Mouse (Mus musculus): Measurements from ENCODE around the gene Morc1.
A peak's percentile ranks its signal among the peaks of the same experiment; 100 is the strongest.

Morc1 gene

DNA sequence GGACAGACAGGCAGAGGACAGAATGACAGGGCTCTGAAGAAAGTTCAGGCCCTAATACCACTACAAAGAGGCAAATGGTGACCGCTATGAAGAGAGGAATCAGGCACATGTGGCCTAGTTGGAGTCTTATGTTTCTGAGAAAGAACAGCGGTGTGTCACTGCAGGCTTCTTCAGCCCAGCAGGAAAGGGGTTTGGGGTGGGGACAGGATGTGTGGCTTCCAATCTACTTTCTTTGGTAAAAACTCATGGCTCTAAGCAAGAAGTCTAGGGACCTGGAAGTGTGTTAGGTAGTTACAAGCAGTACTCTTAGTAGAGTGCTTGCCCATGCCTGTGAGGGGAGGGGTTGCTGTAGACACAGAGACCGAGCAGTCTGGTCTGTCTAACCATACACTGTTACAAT is 196.3 kb downstream of the Morc1 start:
- no peak for DNase-seq (ENCODE audit: low spot score)

GRCm38 (mm10) chr16:48629710-48630109 is 198.7 kb downstream of the Morc1 start:
- no peak for DNase-seq (ENCODE audit: low spot score)

DNA sequence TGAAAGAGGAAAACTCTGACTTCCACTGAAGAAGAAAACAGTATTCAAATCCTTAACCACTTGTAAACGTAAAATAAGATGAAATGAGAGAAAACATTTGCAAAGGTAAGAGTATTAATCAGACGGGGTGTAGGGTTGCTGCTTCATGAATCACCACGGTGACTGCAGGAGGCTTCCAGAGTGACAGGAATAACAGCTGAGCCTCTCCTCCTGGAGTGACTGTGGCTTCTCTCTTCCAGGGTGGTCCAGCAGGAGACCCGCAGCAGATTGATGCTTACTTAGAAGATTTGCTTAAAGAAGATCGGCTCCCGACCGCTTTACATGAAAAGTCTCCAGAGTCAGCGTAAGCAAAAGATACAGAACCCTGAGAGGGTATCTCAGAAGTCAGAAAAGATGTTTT is 199.4 kb downstream of the Morc1 start:
- DNase-seq (ENCODE audit: low spot score) = no peak

- DNase-seq (ENCODE audit: low spot score) = no peak
These were observed 201.3 kb downstream of the Morc1 start for GRCm38 (mm10) chr16:48632351-48632750.

DNA sequence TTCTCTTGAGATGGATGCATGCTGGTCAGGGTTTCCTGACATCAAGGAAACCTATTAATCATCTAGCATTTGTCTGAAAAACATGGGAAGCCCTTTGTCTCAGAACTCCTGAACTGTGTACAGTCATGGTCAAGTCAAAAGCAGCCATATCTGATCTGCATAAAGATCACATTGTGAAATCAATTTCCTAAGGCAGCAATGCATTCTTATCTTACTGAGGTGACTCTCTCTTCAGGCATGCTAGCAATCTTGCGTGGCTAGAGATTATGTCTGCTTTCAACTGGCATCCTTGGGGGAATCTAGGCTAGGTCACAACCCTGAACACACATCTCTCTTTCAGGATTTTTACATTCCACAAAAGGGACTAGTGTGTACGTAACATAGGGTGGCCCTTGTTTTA is 215.2 kb downstream of the Morc1 start:
- DNase-seq (ENCODE audit: low spot score) = no peak

DNA sequence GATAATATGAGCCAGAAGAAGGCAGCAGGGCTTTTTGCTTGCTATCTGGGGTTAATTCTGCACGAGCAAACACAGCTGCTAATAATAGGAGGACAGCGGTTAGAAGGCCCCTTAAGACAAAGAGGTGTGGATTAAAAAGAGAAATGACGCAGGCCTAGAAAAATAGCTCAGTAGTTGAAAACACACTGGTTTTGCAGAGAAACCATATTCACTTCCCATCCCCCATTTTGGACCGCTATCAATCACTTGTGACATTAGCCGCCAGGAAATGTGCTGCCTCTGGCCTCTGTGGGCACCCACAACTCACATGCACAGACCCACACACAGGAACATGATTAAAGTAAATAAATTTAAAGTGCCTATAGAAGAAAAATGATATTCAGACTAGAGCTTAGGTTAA is 240.7 kb downstream of the Morc1 start:
- DNase-seq (ENCODE audit: low spot score) = no peak

DNA sequence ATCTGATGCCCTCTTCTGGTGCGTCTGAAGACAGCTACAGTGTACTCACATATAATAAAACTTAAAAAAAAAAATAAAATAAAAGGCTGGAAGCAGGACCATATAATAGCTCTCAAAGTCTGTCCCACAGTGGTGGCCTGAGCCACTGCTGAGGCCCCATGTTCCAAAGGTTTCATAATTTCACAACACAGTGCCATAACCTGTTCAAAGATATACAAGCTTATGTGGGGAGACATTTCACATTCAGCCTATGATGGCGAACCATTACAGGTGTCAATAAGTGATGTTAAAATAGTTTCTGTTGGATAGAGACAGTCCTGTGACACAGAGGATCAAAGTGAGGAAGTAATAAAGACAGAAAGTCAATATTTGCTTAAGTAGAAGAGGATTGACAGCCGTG is 241.6 kb downstream of the Morc1 start:
- no peak for DNase-seq (ENCODE audit: low spot score)

- peak; percentile 17 for DNase-seq (ENCODE audit: low spot score)
These were observed 244.6 kb downstream of the Morc1 start for GRCm38 (mm10) chr16:48675607-48676006.

DNA sequence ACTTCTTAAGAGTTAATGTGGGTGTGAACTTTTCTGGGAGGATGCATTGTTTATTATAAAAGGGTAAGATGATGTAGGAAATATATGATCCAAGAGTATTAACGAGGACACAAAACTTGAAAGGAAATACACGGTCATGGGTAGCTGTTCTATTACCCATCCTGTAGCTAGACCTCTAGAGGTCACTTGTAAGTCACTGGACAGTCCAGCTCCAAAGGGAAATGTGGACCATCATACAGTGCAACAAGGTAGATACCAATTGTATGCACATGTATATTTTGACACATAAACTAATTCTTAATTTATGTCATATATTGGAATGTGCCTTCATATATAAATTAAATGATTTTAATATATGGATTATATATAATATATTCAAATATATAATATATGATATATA is 245.2 kb downstream of the Morc1 start:
- no peak for DNase-seq (ENCODE audit: low spot score)

GRCm38 (mm10) chr16:48677381-48677780 is 246.3 kb downstream of the Morc1 start:
- DNase-seq (ENCODE audit: low spot score) = no peak

GRCm38 (mm10) chr16:48678029-48678428 is 247.0 kb downstream of the Morc1 start:
- no peak for DNase-seq (ENCODE audit: low spot score)
